ENCODE assay signal across 7 mouse cellular contexts in the genomic region with DNA sequence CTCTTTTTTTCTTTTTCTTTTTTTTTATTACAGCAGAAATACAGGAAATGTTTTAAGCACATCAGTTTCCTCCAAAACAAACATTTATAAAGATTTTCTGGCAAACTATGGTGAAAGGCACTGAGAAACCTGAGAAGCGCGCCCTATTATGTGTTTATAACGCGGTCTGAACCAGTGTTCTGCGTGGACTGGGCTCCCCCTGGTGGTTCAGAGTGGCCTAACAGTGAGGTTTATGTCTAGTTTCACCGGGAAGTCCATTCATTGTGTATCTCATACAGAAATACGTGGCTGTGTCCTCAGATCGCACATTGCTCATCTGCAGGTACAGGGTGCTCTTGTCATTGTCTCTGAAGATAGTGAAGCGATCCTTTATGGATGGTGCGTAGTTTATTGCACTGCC.
A peak's percentile ranks its signal among the peaks of the same experiment; 100 is the strongest.
DNase-seq lines count a peak whose midpoint lies in the region; ATAC-seq and TF ChIP-seq lines count a peak whose summit lies in the region.
"Not testable (repeated sequence)": the region's sequence is repeated elsewhere in the genome, so short reads cannot be mapped to it uniquely, and the experiment has no call there.

No protein-coding gene starts in this region.

- not testable (repeated sequence) for H3K27me3 ChIP-seq in kidney, adult 2 months (replicated peaks; ENCODE audit: control insufficient read depth, insufficient read depth, low read length); midbrain, postnatal 0 days (ENCODE audit: insufficient read depth, low read length); stomach, embryonic 15.5 days (replicated peaks)

- WGBS in kidney, adult 2 months, result 32% methylated on average over 10 of the region's 10 CpGs
- WGBS in midbrain, postnatal 0 days, result 43% methylated on average over 10 of the region's 10 CpGs
- 34% methylated on average over 10 of the region's 10 CpGs for WGBS in stomach, embryonic 15.5 days

- not testable (repeated sequence) for TF ChIP-seq POLR2A in kidney, adult 2 months (IDR thresholded peaks at IDR 0.05; ENCODE audit: low read depth, low read length)

- DNase-seq in adrenal gland, adult 2 months, result peak; percentile 79
- peak; percentile 82 to 90 for DNase-seq in cerebellum, postnatal 4 days (ENCODE audit: low spot score in 2 of 2)
- DNase-seq in gastrocnemius, postnatal 36 days, result peak; percentile 22 to 24
- DNase-seq in kidney, adult 2 months, result peak; percentile 95
- DNase-seq in left cerebral cortex, postnatal 36 days (ENCODE audit: low spot score in 2 of 2), result peak; percentile 43 to 53
- peak; percentile 30 for DNase-seq in midbrain, postnatal 0 days (ENCODE audit: low spot score)

- H3K9me3 ChIP-seq in midbrain, postnatal 0 days (ENCODE audit: low read length); stomach, embryonic 15.5 days: not testable (repeated sequence)

- TF ChIP-seq CTCF in kidney, adult 2 months (conservative IDR thresholded peaks at IDR 0.05; ENCODE audit: insufficient read depth, insufficient read length, low read depth, low read length), result peak; percentile 74
- TF ChIP-seq CTCF in midbrain, postnatal 0 days (IDR thresholded peaks at IDR 0.05), result peak; percentile 58

- H3K27ac ChIP-seq in kidney, adult 2 months (ENCODE audit: insufficient read depth, low read depth, low read length); midbrain, postnatal 0 days (ENCODE audit: low read depth, low read length); stomach, embryonic 15.5 days: not testable (repeated sequence)

- not testable (repeated sequence) for H3K36me3 ChIP-seq in kidney, adult 2 months (ENCODE audit: control insufficient read depth, insufficient read depth, low read length); midbrain, postnatal 0 days (ENCODE audit: insufficient read depth, low read length); stomach, embryonic 15.5 days

- not testable (repeated sequence) for H3K4me3 ChIP-seq in kidney, adult 2 months (ENCODE audit: insufficient read depth, low read depth, low read length); midbrain, postnatal 0 days (ENCODE audit: low read depth, low read length); stomach, embryonic 15.5 days (replicated peaks)

- not testable (repeated sequence) for H3K4me1 ChIP-seq in kidney, adult 2 months (ENCODE audit: control insufficient read depth, insufficient read depth, low read length); midbrain, postnatal 0 days (ENCODE audit: insufficient read depth, low read length); stomach, embryonic 15.5 days

- H3K4me2 ChIP-seq in midbrain, postnatal 0 days (ENCODE audit: low read depth, low read length, poor library complexity, severe bottlenecking); stomach, embryonic 15.5 days: not testable (repeated sequence)

- intact Hi-C loops in gastrocnemius, postnatal 36 days (cut with DNase I), result not testable (repeated sequence)
- intact Hi-C loops in left cerebral cortex, postnatal 36 days (cut with DNase I), result loop anchor here (10.0 kb wide), 1 partner anchor 767 kb away; no protein-coding TSS in a partner anchor

- not testable (repeated sequence) for H3K9ac ChIP-seq in midbrain, postnatal 0 days (replicated peaks; ENCODE audit: low read length, poor library complexity, severe bottlenecking); stomach, embryonic 15.5 days

- ATAC-seq in midbrain, postnatal 0 days (ENCODE audit: low FRiP score), result not testable (repeated sequence)
- ATAC-seq in stomach, embryonic 15.5 days (ENCODE audit: insufficient read depth, low FRiP score, low read depth), result peak; percentile 50; the same call in 1 of the 2 replicates

Comparison
In these comparisons a context has a peak if more than half of its experiments do, and no peak if none do; other contexts are left out.
1. DNase-seq: peak in every context shown above with its lines; median percentile 95 in kidney, adult 2 months; 86 in cerebellum, postnatal 4 days; 79 in adrenal gland, adult 2 months; 48 in left cerebral cortex, postnatal 36 days; 30 in midbrain, postnatal 0 days; 23 in gastrocnemius, postnatal 36 days.